12 mouse cellular contexts compared by ENCODE assay signal in genomic region chr10:81161602-81162317, GRCm38 (mm10). TPM values are rescaled to one million over a fixed set of nuclear protein-coding genes. Genes with fewer than 3 reads are reported as not detected.
DNase-seq lines count a peak whose midpoint lies in the region; ATAC-seq and TF ChIP-seq lines count a peak whose summit lies in the region.
"Had no signal": no experiment of that assay in that cellular context is flagged by ENCODE, and none has a peak within 500 bp of the region (broad histone marks: within the 10 kb centered on the region; RNA-seq: fewer than 3 reads in every experiment).

No protein-coding gene starts in this region.

- H3K4me1 ChIP-seq in CH12.LX (ENCODE audit: control insufficient read depth in 1 of 2, insufficient read depth in 2 of 2) = peaks cover 33 to 68% of the 10 kb centered on the region in 2 experiments
- H3K4me1 ChIP-seq in kidney, embryonic 15.5 days = peaks cover 32% of the 10 kb centered on the region
- peaks cover 14% of the 10 kb centered on the region for H3K4me1 ChIP-seq in neural tube, embryonic 11.5 days (ENCODE audit: control insufficient read depth, insufficient read depth, low read length)

- peaks cover 51 to 83% of the 10 kb centered on the region in 2 experiments for H3K36me3 ChIP-seq in CH12.LX (replicated peaks in 1 of 2; ENCODE audit: control insufficient read depth in 1 of 2, insufficient read depth in 1 of 2, low read length in 1 of 2)
- H3K36me3 ChIP-seq in kidney, embryonic 15.5 days = peaks cover 78% of the 10 kb centered on the region
- peaks cover 21% of the 10 kb centered on the region for H3K36me3 ChIP-seq in neural tube, embryonic 11.5 days (ENCODE audit: control insufficient read depth, insufficient read depth, low read length)

- no peaks in the 10 kb centered on the region for H3K9me3 ChIP-seq in CH12.LX (replicated peaks; ENCODE audit: low read length)
- H3K9me3 ChIP-seq in kidney, embryonic 15.5 days (replicated peaks) = no peaks in the 10 kb centered on the region
- H3K9me3 ChIP-seq in neural tube, embryonic 11.5 days (ENCODE audit: control insufficient read depth, low read length) = no peaks in the 10 kb centered on the region
- H3K9me3 ChIP-seq: liver, embryonic 15.5 days had no signal

- TF ChIP-seq CTCF in CH12.LX (conservative IDR thresholded peaks at IDR 0.05 in 1 of 2, IDR thresholded peaks at IDR 0.05 in 1 of 2; ENCODE audit: low read depth in 2 of 2, low read length in 2 of 2) = no peak

- TF ChIP-seq POLR2A in CH12.LX (IDR thresholded peaks at IDR 0.05; ENCODE audit: low read depth, low read length) = peak; percentile 64

- dilution Hi-C loops in CH12.LX (cut with MboI; ENCODE audit: extremely low pct_ligation_motif_present, extremely low pct_unique_long_range_greater_than_20kb, low sequenced_read_pairs) = no loop called here

- peak overlapping the region; percentile 83 for H3K27ac ChIP-seq in CH12.LX (ENCODE audit: insufficient read depth, low read depth)
- 0 out of 2 replicates have a peak overlapping the region, but pooled peaks have one; percentile 3 for H3K27ac ChIP-seq in kidney, embryonic 15.5 days
- H3K27ac ChIP-seq in neural tube, embryonic 11.5 days (ENCODE audit: low read depth, low read length) = peak overlapping the region; percentile 85
- H3K27ac ChIP-seq: liver, embryonic 15.5 days had no signal

- TF ChIP-seq EP300 in CH12.LX (IDR thresholded peaks at IDR 0.05; ENCODE audit: low read length) = no peak

- in situ Hi-C loops in CH12.LX (cut with MboI; ENCODE audit: low pct_ligation_motif_present, low pct_unique_long_range_greater_than_20kb, low sequenced_read_pairs) = loop anchor here (10.0 kb wide), 1 partner anchor 237 kb away; no protein-coding TSS in a partner anchor

- peak overlapping the region; percentile 18; the same call in 1 of the 2 replicates for H3K4me2 ChIP-seq in CH12.LX (ENCODE audit: insufficient read depth, low read depth, poor library complexity, severe bottlenecking)
- H3K4me2 ChIP-seq in kidney, embryonic 15.5 days = no peak overlapping the region
- H3K4me2 ChIP-seq in neural tube, embryonic 11.5 days (ENCODE audit: low read depth) = peak overlapping the region; percentile 21
- H3K4me2 ChIP-seq: liver, embryonic 15.5 days had no signal

- no peak for TF ChIP-seq RAD21 in CH12.LX (IDR thresholded peaks at IDR 0.05; ENCODE audit: low read depth, low read length)

- no peak overlapping the region for H3K9ac ChIP-seq in CH12.LX (ENCODE audit: insufficient read depth, low read depth)
- H3K9ac ChIP-seq in kidney, embryonic 15.5 days = no peak overlapping the region
- H3K9ac ChIP-seq in neural tube, embryonic 11.5 days (ENCODE audit: low read length) = no peak overlapping the region; the same call in 1 of the 2 replicates
- H3K9ac ChIP-seq: liver, embryonic 15.5 days had no signal

- H3K4me3 ChIP-seq in CH12.LX (replicated peaks in 1 of 3; ENCODE audit: low read depth in 2 of 3, low read length in 2 of 3, poor library complexity in 1 of 3) = peak overlapping the region; percentile 26 to 42 (median 30)
- no peak overlapping the region for H3K4me3 ChIP-seq in kidney, embryonic 15.5 days (replicated peaks)
- no peak overlapping the region for H3K4me3 ChIP-seq in neural tube, embryonic 11.5 days (ENCODE audit: low read depth, low read length)
- H3K4me3 ChIP-seq: liver, embryonic 15.5 days; myocyte had no signal

- peaks cover 35% of the 10 kb centered on the region for H3K79me2 ChIP-seq in CH12.LX (replicated peaks; ENCODE audit: control insufficient read depth, extremely low read depth, insufficient read depth, poor library complexity, severe bottlenecking)

- WGBS in kidney, embryonic 15.5 days = 45% methylated on average over 8 of the region's 8 CpGs
- WGBS in neural tube, embryonic 11.5 days = 65% methylated on average over 8 of the region's 8 CpGs

- no peaks in the 10 kb centered on the region for H3K27me3 ChIP-seq in CH12.LX (replicated peaks)
- H3K27me3 ChIP-seq in kidney, embryonic 15.5 days = no peaks in the 10 kb centered on the region
- no peaks in the 10 kb centered on the region for H3K27me3 ChIP-seq in neural tube, embryonic 11.5 days (ENCODE audit: control insufficient read depth, insufficient read depth, low read length)
- H3K27me3 ChIP-seq: liver, embryonic 15.5 days had no signal

- ATAC-seq in kidney, embryonic 15.5 days (replicated peaks; ENCODE audit: low FRiP score) = no peak; the same call in 1 of the 2 replicates
- peak; percentile 76 for ATAC-seq in neural tube, embryonic 11.5 days (ENCODE audit: insufficient read depth, low FRiP score, low TSS enrichment)

- DNase-seq in adrenal gland, postnatal 14 days = peak; percentile 80
- no peak for DNase-seq in adrenal gland, adult 8-10 months
- DNase-seq in CH12.LX (ENCODE audit: extremely low read depth) = peak; percentile 98
- DNase-seq in neural tube, embryonic 11.5 days (ENCODE audit: low spot score) = peak; percentile 47
- DNase-seq in right cerebral cortex, postnatal 14 days = no peak
- DNase-seq in layer of hippocampus, postnatal 14 days (ENCODE audit: low spot score in 2 of 2) = no peak
- DNase-seq in frontal cortex, postnatal 10 days (ENCODE audit: low spot score in 2 of 2) = no peak
- DNase-seq: gastrocnemius, postnatal 14 days had no signal

TF ChIP-seq in CH12.LX, 34 proteins besides CTCF, POLR2A, EP300 and RAD21 (continues in another document):
- TF ChIP-seq CHD1 (IDR thresholded peaks at IDR 0.05; ENCODE audit: low read depth, low read length) (no peak), CHD2 (IDR thresholded peaks at IDR 0.05; ENCODE audit: low read length) (no peak), MYC (IDR thresholded peaks at IDR 0.05; ENCODE audit: low read depth, low read length) (peak; percentile 61; the same call in 1 of the 2 replicates), TBP (conservative IDR thresholded peaks at IDR 0.05; ENCODE audit: low read depth, low read length) (0 out of 2 replicates have a peak, but pooled peaks have one; percentile 38), SIN3A (IDR thresholded peaks at IDR 0.05; ENCODE audit: low read length) (no peak; the same call in 1 of the 2 replicates), ELF1 (IDR thresholded peaks at IDR 0.05; ENCODE audit: low read depth, low read length) (peak; percentile 64), TCF12 (IDR thresholded peaks at IDR 0.05; ENCODE audit: low read depth, low read length) (peak; percentile 50; the same call in 1 of the 2 replicates), HCFC1 (IDR thresholded peaks at IDR 0.05; ENCODE audit: low read depth, low read length) (peak; percentile 59), RCOR1 (conservative IDR thresholded peaks at IDR 0.05; ENCODE audit: low read depth, low read length) (no peak), BHLHE40 (IDR thresholded peaks at IDR 0.05; ENCODE audit: low read depth, low read length) (peak; percentile 85), E2F4 (IDR thresholded peaks at IDR 0.05; ENCODE audit: insufficient replicate concordance, low read depth, low read length) (no peak), POLR2AphosphoS2 (IDR thresholded peaks at IDR 0.05; ENCODE audit: low read depth, low read length) (no peak)

RNA-seq across cellular contexts. Expression of gene Pias4, which starts 6.0 kb away (rescaled TPM):
- 27.3 and 28.3 TPM in 2 replicates for total RNA-seq in adrenal gland, postnatal 14 days (2021)
- total RNA-seq in adrenal gland, adult 8-10 months (2022) = 10 to 100 TPM; 22.8 to 32.5 (median 30.1) TPM
- total RNA-seq in CH12.LX (2012; rRNA removed) (24.3 and 26.6 TPM in 2 replicates), CH12.LX (2014; rRNA removed) (13.6 and 15.3 TPM in 2 replicates)
- 26.5 and 33.5 TPM in 2 replicates for polyA plus RNA-seq in CH12.LX (2012; ENCODE audit: insufficient read length, low read depth)
- 48.6 and 51.2 TPM in 2 replicates for polyA plus RNA-seq in kidney, embryonic 15.5 days (2015; fragmentation: Nextera tagmentation; extraction: Ambion mirVana)
- polyA plus RNA-seq in neural tube, embryonic 11.5 days (2014; fragmentation: Nextera tagmentation; extraction: Ambion mirVana) = 68.3 and 68.4 TPM in 2 replicates
- total RNA-seq in layer of hippocampus, postnatal 14 days (2021) = 10 to 100 TPM; 25.9 to 28.1 TPM

RNA-seq across cellular contexts. Expression of gene Eef2, which starts 14.7 kb away (rescaled TPM):
- total RNA-seq in adrenal gland, postnatal 14 days (2021) = 1,390 and 1,511 TPM in 2 replicates
- total RNA-seq in adrenal gland, adult 8-10 months (2022) = 1,000 to 10,000 TPM; 1,447 to 1,655 (median 1,598) TPM
- 3,382 and 4,660 TPM in 2 replicates for total RNA-seq in CH12.LX (2012; rRNA removed)
- total RNA-seq in CH12.LX (2014; rRNA removed) = 1,528 and 1,752 TPM in 2 replicates
- polyA plus RNA-seq in CH12.LX (2012; ENCODE audit: insufficient read length, low read depth) = 2,532 and 2,649 TPM in 2 replicates
- polyA plus RNA-seq in kidney, embryonic 15.5 days (2015; fragmentation: Nextera tagmentation; extraction: Ambion mirVana) = 563 and 597 TPM in 2 replicates
- 463 and 504 TPM in 2 replicates for polyA plus RNA-seq in neural tube, embryonic 11.5 days (2014; fragmentation: Nextera tagmentation; extraction: Ambion mirVana)
- 1,000 to 10,000 TPM; 1,016 to 1,032 TPM for total RNA-seq in layer of hippocampus, postnatal 14 days (2021)

RNA-seq across cellular contexts. Expression of gene Dapk3, which starts 21.0 kb away (rescaled TPM):
- total RNA-seq in adrenal gland, postnatal 14 days (2021) = 58.3 and 62.2 TPM in 2 replicates
- 10 to 100 TPM; 67.7 to 88.0 (median 81.8) TPM for total RNA-seq in adrenal gland, adult 8-10 months (2022)
- total RNA-seq in CH12.LX (2012; rRNA removed) = 43.9 and 46.2 TPM in 2 replicates
- total RNA-seq in CH12.LX (2014; rRNA removed) = 25.4 and 27.5 TPM in 2 replicates
- polyA plus RNA-seq in CH12.LX (2012; ENCODE audit: insufficient read length, low read depth) = 39.5 and 44.5 TPM in 2 replicates
- polyA plus RNA-seq in kidney, embryonic 15.5 days (2015; fragmentation: Nextera tagmentation; extraction: Ambion mirVana) = 41.0 and 47.9 TPM in 2 replicates
- polyA plus RNA-seq in neural tube, embryonic 11.5 days (2014; fragmentation: Nextera tagmentation; extraction: Ambion mirVana) = 56.4 and 58.6 TPM in 2 replicates
- 10 to 100 TPM; 59.7 to 60.4 TPM for total RNA-seq in layer of hippocampus, postnatal 14 days (2021)

RNA-seq across cellular contexts. Expression of gene 4930442H23Rik, which starts 21.9 kb away (rescaled TPM):
- not detected in 2 replicates for total RNA-seq in adrenal gland, postnatal 14 days (2021)
- total RNA-seq in adrenal gland, adult 8-10 months (2022) = not detected
- total RNA-seq in CH12.LX (2012; rRNA removed) (0.29 TPM in 1 of 2 replicates, not detected in the other), CH12.LX (2014; rRNA removed) (not detected in 2 replicates)
- polyA plus RNA-seq in CH12.LX (2012; ENCODE audit: insufficient read length, low read depth) = 0.27 and 0.35 TPM in 2 replicates
- not detected in 2 replicates for polyA plus RNA-seq in kidney, embryonic 15.5 days (2015; fragmentation: Nextera tagmentation; extraction: Ambion mirVana)
- not detected in 2 replicates for polyA plus RNA-seq in neural tube, embryonic 11.5 days (2014; fragmentation: Nextera tagmentation; extraction: Ambion mirVana)
- total RNA-seq in layer of hippocampus, postnatal 14 days (2021) = not detected
- total RNA-seq: gastrocnemius, postnatal 14 days had no signal
- polyA plus RNA-seq: intestine, embryonic 14.5 days had no signal

RNA-seq across cellular contexts. Expression of gene Zbtb7a, which starts 26.7 kb away (rescaled TPM):
- 66.9 and 73.8 TPM in 2 replicates for total RNA-seq in adrenal gland, postnatal 14 days (2021)
- total RNA-seq in adrenal gland, adult 8-10 months (2022) = 10 to 100 TPM; 86.5 to 94.0 (median 92.3) TPM
- 15.3 and 18.2 TPM in 2 replicates for total RNA-seq in CH12.LX (2012; rRNA removed)
- total RNA-seq in CH12.LX (2014; rRNA removed) = 3.0 TPM in 2 replicates
- 20.1 and 21.3 TPM in 2 replicates for polyA plus RNA-seq in CH12.LX (2012; ENCODE audit: insufficient read length, low read depth)
- 25.6 and 26.6 TPM in 2 replicates for polyA plus RNA-seq in kidney, embryonic 15.5 days (2015; fragmentation: Nextera tagmentation; extraction: Ambion mirVana)
- 7.1 and 8.8 TPM in 2 replicates for polyA plus RNA-seq in neural tube, embryonic 11.5 days (2014; fragmentation: Nextera tagmentation; extraction: Ambion mirVana)
- 10 to 100 TPM; 61.6 to 63.6 TPM for total RNA-seq in layer of hippocampus, postnatal 14 days (2021)

Comparison
In these comparisons a context has a peak if more than half of its experiments do, and no peak if none do; other contexts are left out.
1. DNase-seq: peak in adrenal gland, postnatal 14 days (single experiment), CH12.LX (single experiment) and neural tube, embryonic 11.5 days (single experiment); none in adrenal gland, adult 8-10 months (single experiment), right cerebral cortex, postnatal 14 days (single experiment), layer of hippocampus, postnatal 14 days (0 of 2) and frontal cortex, postnatal 10 days (0 of 2).
2. H3K27ac ChIP-seq: peak in every context shown above with its lines; median percentile 85 in neural tube, embryonic 11.5 days; 83 in CH12.LX; 3 in kidney, embryonic 15.5 days.
3. H3K4me3 ChIP-seq: peak in CH12.LX (3 of 3); none in kidney, embryonic 15.5 days (single experiment) and neural tube, embryonic 11.5 days (single experiment).